ENCODE assay signal across 8 mouse cellular contexts in the genomic region with DNA sequence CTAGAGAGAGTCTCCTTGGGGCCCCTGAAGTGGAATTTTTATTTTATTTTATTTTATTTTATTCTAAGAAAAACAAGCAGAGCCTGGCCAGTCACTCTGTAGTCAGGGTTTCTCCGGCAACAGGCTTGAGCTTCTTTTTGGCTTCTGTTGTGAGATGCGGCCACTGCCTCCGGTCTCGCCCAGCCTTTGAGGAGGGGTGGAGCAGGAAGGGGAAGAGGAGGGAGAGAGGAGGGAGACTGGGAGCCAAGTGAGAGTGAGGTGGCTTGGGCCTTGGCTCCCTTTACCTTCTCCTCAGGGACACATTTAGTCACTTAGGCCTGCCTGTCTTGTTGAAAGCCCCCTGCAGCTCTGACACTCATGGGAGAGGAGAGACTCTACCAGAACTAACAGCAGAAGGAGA.
DNase-seq lines count a peak whose midpoint lies in the region; ATAC-seq lines count a peak whose summit lies in the region.

No protein-coding gene starts in this region.

- H3K36me3 ChIP-seq in kidney, embryonic 16.5 days (ENCODE audit: insufficient read depth, low read length): no peaks in the 10 kb centered on the region
- no peaks in the 10 kb centered on the region for H3K36me3 ChIP-seq in hindbrain, embryonic 11.5 days (ENCODE audit: control insufficient read depth, insufficient read depth, low read length)
- no peaks in the 10 kb centered on the region for H3K36me3 ChIP-seq in midbrain, embryonic 13.5 days

- H3K4me3 ChIP-seq in kidney, embryonic 16.5 days (ENCODE audit: low read length): no peak overlapping the region
- H3K4me3 ChIP-seq in hindbrain, embryonic 11.5 days (ENCODE audit: low read depth, low read length): peak overlapping the region; percentile 59
- peak overlapping the region; percentile 74 for H3K4me3 ChIP-seq in midbrain, embryonic 13.5 days (replicated peaks)

- H3K4me1 ChIP-seq in kidney, embryonic 16.5 days (ENCODE audit: insufficient read depth, low read length): peaks cover 22% of the 10 kb centered on the region
- H3K4me1 ChIP-seq in hindbrain, embryonic 11.5 days (replicated peaks; ENCODE audit: control insufficient read depth, insufficient read depth, low read length): peaks cover 6% of the 10 kb centered on the region; the same call in 1 of the 2 replicates
- peaks cover 52% of the 10 kb centered on the region for H3K4me1 ChIP-seq in midbrain, embryonic 13.5 days (replicated peaks)

- peak overlapping the region; percentile 29; the same call in 1 of the 2 replicates for H3K9ac ChIP-seq in kidney, embryonic 16.5 days (replicated peaks; ENCODE audit: low read length)
- no peak overlapping the region for H3K9ac ChIP-seq in hindbrain, embryonic 11.5 days (ENCODE audit: low read depth, low read length)
- peak overlapping the region; percentile 83 for H3K9ac ChIP-seq in midbrain, embryonic 13.5 days (replicated peaks)

- H3K27me3 ChIP-seq in kidney, embryonic 16.5 days (ENCODE audit: insufficient read depth, low read length): no peaks in the 10 kb centered on the region
- no peaks in the 10 kb centered on the region for H3K27me3 ChIP-seq in hindbrain, embryonic 11.5 days (ENCODE audit: control insufficient read depth, insufficient read depth, low read length)
- H3K27me3 ChIP-seq in midbrain, embryonic 13.5 days: no peaks in the 10 kb centered on the region

- ATAC-seq in kidney, embryonic 16.5 days (ENCODE audit: low FRiP score, low TSS enrichment): no peak
- ATAC-seq in hindbrain, embryonic 11.5 days (ENCODE audit: low FRiP score): no peak
- no peak for ATAC-seq in midbrain, embryonic 13.5 days
- ATAC-seq in erythroid progenitor cell, adult 5-6 weeks (replicated peaks; ENCODE audit: low FRiP score, poor library complexity, severe bottlenecking): no peak

- WGBS in kidney, embryonic 16.5 days: 42% methylated on average over 4 of the region's 4 CpGs
- 5% methylated on average over 4 of the region's 4 CpGs for WGBS in hindbrain, embryonic 11.5 days
- WGBS in midbrain, embryonic 13.5 days: 7% methylated on average over 4 of the region's 4 CpGs

- no peaks in the 10 kb centered on the region for H3K9me3 ChIP-seq in kidney, embryonic 16.5 days (ENCODE audit: low read length)
- H3K9me3 ChIP-seq in hindbrain, embryonic 11.5 days (ENCODE audit: control insufficient read depth, low read length): no peaks in the 10 kb centered on the region
- no peaks in the 10 kb centered on the region for H3K9me3 ChIP-seq in midbrain, embryonic 13.5 days

- peak overlapping the region; percentile 77 for H3K4me2 ChIP-seq in kidney, embryonic 16.5 days (replicated peaks; ENCODE audit: low read depth, low read length)
- H3K4me2 ChIP-seq in hindbrain, embryonic 11.5 days (replicated peaks; ENCODE audit: low read depth, low read length): peak overlapping the region; percentile 74
- H3K4me2 ChIP-seq in midbrain, embryonic 13.5 days (replicated peaks): peak overlapping the region; percentile 69

- no peak overlapping the region for H3K27ac ChIP-seq in kidney, embryonic 16.5 days (ENCODE audit: low read length)
- H3K27ac ChIP-seq in hindbrain, embryonic 11.5 days (ENCODE audit: low read depth, low read length): no peak overlapping the region
- peak overlapping the region; percentile 91; the same call in 1 of the 2 replicates for H3K27ac ChIP-seq in midbrain, embryonic 13.5 days

- no peak for DNase-seq in kidney, adult 9 months
- peak; percentile 42 to 53 for DNase-seq in cerebellum, postnatal 10 days
- no peak for DNase-seq in hindbrain, embryonic 11.5 days (ENCODE audit: low spot score)
- no peak for DNase-seq in left cerebral cortex, adult 11 months (ENCODE audit: low spot score)
- DNase-seq in kidney, postnatal 10 days: no peak

Comparison
In these comparisons a context has a peak if more than half of its experiments do, and no peak if none do; other contexts are left out.
1. DNase-seq: peak in cerebellum, postnatal 10 days (2 of 2); none in kidney, adult 9 months (single experiment), hindbrain, embryonic 11.5 days (single experiment), left cerebral cortex, adult 11 months (single experiment) and kidney, postnatal 10 days (single experiment).
2. Peak in every context shown above with its lines, with median percentiles within 50 percentile points of each other: H3K4me2 ChIP-seq.